Mouse (Mus musculus) forebrain, embryonic 15.5 days (tissue): ENCODE measurements around the gene Calcrl. TPM values are rescaled to one million over a fixed set of nuclear protein-coding genes. Genes with fewer than 3 reads are reported as not detected.
A peak's percentile ranks its signal among the peaks of the same experiment; 100 is the strongest.

Experiments
- ATAC-seq: fragments of 200-750 bp; cut with Nextera tagmentation; replicated peaks from 2 replicates; pipeline ENCODE4 v1.8.0; 2017; ENCODE audit warnings: mild to moderate bottlenecking, moderate TSS enrichment, moderate library complexity
- H3K27ac ChIP-seq: fragments of 300-500 bp; sonication (generic); replicated peaks from 2 replicates; pipeline ENCODE4 v1.5.1; 2015; ENCODE audit warnings: mild to moderate bottlenecking, inconsistent platforms
- H3K27me3 ChIP-seq: fragments of 300-500 bp; sonication (generic); 2 replicates; pipeline ENCODE4 v1.6.1; 2015; ENCODE audit warnings: inconsistent platforms
- H3K36me3 ChIP-seq: fragments of 300-500 bp; sonication (generic); 2 replicates; pipeline ENCODE4 v1.6.1; 2015; ENCODE audit warnings: mild to moderate bottlenecking, inconsistent platforms
- H3K4me1 ChIP-seq: fragments of 300-500 bp; sonication (generic); 2 replicates; pipeline ENCODE4 v1.6.1; 2015; ENCODE audit warnings: inconsistent platforms
- H3K4me2 ChIP-seq: fragments of 300-500 bp; sonication (generic); replicated peaks from 2 replicates; pipeline ENCODE4 v1.6.1; 2015; ENCODE audit warnings: mild to moderate bottlenecking, inconsistent platforms
- H3K4me3 ChIP-seq: fragments of 300-500 bp; sonication (generic); 2 replicates; pipeline ENCODE4 v1.5.1; 2015; ENCODE audit warnings: mild to moderate bottlenecking, inconsistent platforms
- H3K9ac ChIP-seq: fragments of 300-500 bp; sonication (generic); replicated peaks from 2 replicates; pipeline ENCODE4 v1.6.1; 2015; ENCODE audit warnings: mild to moderate bottlenecking, inconsistent platforms
- H3K9me3 ChIP-seq: fragments of 300-500 bp; sonication (generic); 2 replicates; pipeline ENCODE4 v1.6.1; 2016; ENCODE audit warnings: inconsistent platforms
- WGBS: fragments of 180-500 bp; shearing (Covaris S2); methylation state at CpG from one replicate; pipeline ENCODE4 v1.1.7; 2015; ENCODE audit warnings: mixed read lengths; 5-methylcytosine and 5-hydroxymethylcytosine counted together
- polyA plus RNA-seq: library from polyadenylated mRNA; unstranded; fragments of >200 nt; fragmentation: Nextera tagmentation; extraction: Ambion mirVana; gene quantifications from 2 replicates; pipeline ENCODE4 v1.2.1, GENCODE M21; 2015

The Calcrl gene
- polyA plus RNA-seq: 5.7 and 6.9 TPM in 2 replicates

GRCm38 (mm10) chr2:84425138-84425537, at the start of gene Calcrl:
Gene Calcrl (minus strand): TSS chr2:84425411.
- H3K27me3 ChIP-seq: no peaks in the 10 kb centered on the region
- 2% methylated on average over 10 of the region's 10 CpGs for WGBS
- peak within 1 kb of the TSS; percentile 32 for H3K4me3 ChIP-seq
- peaks cover 9% of the 10 kb centered on the region; the same call in 1 of the 2 replicates for H3K4me1 ChIP-seq
- peak within 1 kb of the TSS; percentile 46; the same call in 1 of the 2 replicates for H3K9ac ChIP-seq
- ATAC-seq: peak; percentile 61
- peak within 1 kb of the TSS; percentile 55 for H3K4me2 ChIP-seq
- H3K36me3 ChIP-seq: no peaks in the 10 kb centered on the region
- H3K27ac ChIP-seq: no peak within 1 kb of the TSS
- no peaks in the 10 kb centered on the region for H3K9me3 ChIP-seq

GRCm38 (mm10) chr2:84474651-84475050, 49.4 kb upstream of the Calcrl start:
- ATAC-seq: no peak
- no peaks in the 10 kb centered on the region for H3K4me1 ChIP-seq
- WGBS: 11% methylated on average over 6 of the region's 6 CpGs

GRCm38 (mm10) chr2:84473941-84474530, 48.8 kb upstream of the Calcrl start:
- H3K9me3 ChIP-seq: no peaks in the 10 kb centered on the region
- 83% methylated on average over 14 of the region's 14 CpGs for WGBS
- no peak overlapping the region for H3K4me2 ChIP-seq
- H3K4me3 ChIP-seq: no peak overlapping the region
- no peak overlapping the region for H3K9ac ChIP-seq
- H3K4me1 ChIP-seq: no peaks in the 10 kb centered on the region
- no peaks in the 10 kb centered on the region for H3K27me3 ChIP-seq
- H3K27ac ChIP-seq: no peak overlapping the region
- ATAC-seq: no peak
- H3K36me3 ChIP-seq: no peaks in the 10 kb centered on the region

More at GRCm38 (mm10) chr2:84474651-84475050, 49.4 kb upstream of the Calcrl start:
- H3K36me3 ChIP-seq: no peaks in the 10 kb centered on the region
- no peaks in the 10 kb centered on the region for H3K27me3 ChIP-seq
- H3K4me2 ChIP-seq: no peak overlapping the region
- H3K9me3 ChIP-seq: no peaks in the 10 kb centered on the region
- no peak overlapping the region for H3K9ac ChIP-seq
- no peak overlapping the region for H3K27ac ChIP-seq
- no peak overlapping the region for H3K4me3 ChIP-seq

- Histone ChIP-seq H3K4me3 (no peak overlapping the region), H3K4me1 (no peaks in the 10 kb centered on the region)
- 86% methylated on average over 4 of the region's 4 CpGs for WGBS
Measured at GRCm38 (mm10) chr2:84467391-84467790, 42.2 kb upstream of the Calcrl start.

GRCm38 (mm10) chr2:84464956-84465355, 39.7 kb upstream of the Calcrl start:
- Histone ChIP-seq H3K9me3 (no peaks in the 10 kb centered on the region), H3K27ac (no peak overlapping the region), H3K4me2 (no peak overlapping the region), H3K4me3 (no peak overlapping the region), H3K4me1 (no peaks in the 10 kb centered on the region), H3K27me3 (no peaks in the 10 kb centered on the region), H3K9ac (no peak overlapping the region), H3K36me3 (no peaks in the 10 kb centered on the region)
- 60% methylated on average over 7 of the region's 7 CpGs for WGBS
- no peak for ATAC-seq

More at GRCm38 (mm10) chr2:84467391-84467790, 42.2 kb upstream of the Calcrl start:
- Histone ChIP-seq H3K9ac (no peak overlapping the region), H3K9me3 (no peaks in the 10 kb centered on the region), H3K36me3 (no peaks in the 10 kb centered on the region), H3K27ac (no peak overlapping the region), H3K4me2 (no peak overlapping the region), H3K27me3 (no peaks in the 10 kb centered on the region)
- no peak for ATAC-seq

GRCm38 (mm10) chr2:84462411-84462810, 37.2 kb upstream of the Calcrl start:
- Histone ChIP-seq H3K9ac (no peak overlapping the region), H3K4me3 (no peak overlapping the region), H3K9me3 (no peaks in the 10 kb centered on the region), H3K27me3 (no peaks in the 10 kb centered on the region), H3K27ac (no peak overlapping the region), H3K4me1 (no peaks in the 10 kb centered on the region), H3K36me3 (no peaks in the 10 kb centered on the region), H3K4me2 (no peak overlapping the region)
- WGBS: 92% methylated on average over 3 of the region's 3 CpGs
- ATAC-seq: no peak

GRCm38 (mm10) chr2:84459651-84460177, 34.5 kb upstream of the Calcrl start:
- H3K9ac ChIP-seq: no peak overlapping the region
- 59% methylated on average over 11 of the region's 11 CpGs for WGBS
- H3K36me3 ChIP-seq: no peaks in the 10 kb centered on the region
- no peak for ATAC-seq
- no peak overlapping the region for H3K4me3 ChIP-seq
- no peak overlapping the region for H3K27ac ChIP-seq
- H3K27me3 ChIP-seq: no peaks in the 10 kb centered on the region
- H3K4me2 ChIP-seq: no peak overlapping the region
- no peaks in the 10 kb centered on the region for H3K4me1 ChIP-seq
- H3K9me3 ChIP-seq: no peaks in the 10 kb centered on the region

- no peak overlapping the region for H3K9ac ChIP-seq
- no peaks in the 10 kb centered on the region for H3K36me3 ChIP-seq
- H3K27me3 ChIP-seq: no peaks in the 10 kb centered on the region
- H3K4me2 ChIP-seq: no peak overlapping the region
- H3K27ac ChIP-seq: no peak overlapping the region
- WGBS: 86% methylated on average over 6 of the region's 6 CpGs
- no peak for ATAC-seq
- H3K4me3 ChIP-seq: no peak overlapping the region
- no peaks in the 10 kb centered on the region for H3K9me3 ChIP-seq
- H3K4me1 ChIP-seq: no peaks in the 10 kb centered on the region
Measured at GRCm38 (mm10) chr2:84457221-84457620, 32.0 kb upstream of the Calcrl start.

GRCm38 (mm10) chr2:84455236-84455799, 30.1 kb upstream of the Calcrl start:
- 5% methylated on average over 5 of the region's 5 CpGs for WGBS
- Histone ChIP-seq H3K4me2 (no peak overlapping the region), H3K27me3 (no peaks in the 10 kb centered on the region), H3K36me3 (no peaks in the 10 kb centered on the region), H3K9me3 (no peaks in the 10 kb centered on the region), H3K27ac (no peak overlapping the region), H3K4me1 (no peaks in the 10 kb centered on the region), H3K9ac (no peak overlapping the region), H3K4me3 (no peak overlapping the region)
- peak; percentile 76 for ATAC-seq

- H3K4me3 ChIP-seq: no peak overlapping the region
- H3K4me2 ChIP-seq: no peak overlapping the region
- no peak overlapping the region for H3K27ac ChIP-seq
- H3K9me3 ChIP-seq: no peaks in the 10 kb centered on the region
- no peaks in the 10 kb centered on the region for H3K4me1 ChIP-seq
- no peaks in the 10 kb centered on the region for H3K27me3 ChIP-seq
- H3K36me3 ChIP-seq: no peaks in the 10 kb centered on the region
- H3K9ac ChIP-seq: no peak overlapping the region
- peak; percentile 65; the same call in 1 of the 2 replicates for ATAC-seq
- WGBS: 63% methylated on average over 10 of the region's 10 CpGs
Measured at GRCm38 (mm10) chr2:84454551-84455235, 29.5 kb upstream of the Calcrl start.

GRCm38 (mm10) chr2:84454051-84454450, 28.8 kb upstream of the Calcrl start:
- no peaks in the 10 kb centered on the region for H3K36me3 ChIP-seq
- H3K9me3 ChIP-seq: no peaks in the 10 kb centered on the region
- WGBS: 13% methylated on average over 5 of the region's 5 CpGs
- H3K4me2 ChIP-seq: no peak overlapping the region
- H3K27ac ChIP-seq: no peak overlapping the region
- H3K4me3 ChIP-seq: no peak overlapping the region
- no peak overlapping the region for H3K9ac ChIP-seq
- ATAC-seq: peak; percentile 78
- no peaks in the 10 kb centered on the region for H3K4me1 ChIP-seq
- H3K27me3 ChIP-seq: no peaks in the 10 kb centered on the region

GRCm38 (mm10) chr2:84445499-84445898, 20.3 kb upstream of the Calcrl start:
- ATAC-seq: no peak
- WGBS: 87% methylated on average over 1 of the region's 1 CpGs

More at GRCm38 (mm10) chr2:84445499-84445898, 20.3 kb upstream of the Calcrl start:
- Histone ChIP-seq H3K4me2 (no peak overlapping the region), H3K9me3 (no peaks in the 10 kb centered on the region), H3K4me3 (no peak overlapping the region), H3K9ac (no peak overlapping the region), H3K27ac (no peak overlapping the region), H3K36me3 (no peaks in the 10 kb centered on the region), H3K27me3 (no peaks in the 10 kb centered on the region), H3K4me1 (no peaks in the 10 kb centered on the region)
